Mouse (Mus musculus) small intestine, adult 2 months (tissue): ENCODE measurements around the gene Dhrs3.
A peak's percentile ranks its signal among the peaks of the same experiment; 100 is the strongest.

ENCODE experiments used
- CTCF ChIP-seq: fragments of 200-500 bp; IDR thresholded peaks from 2 replicates; pipeline ENCODE4 v1.5.1; 2012; ENCODE audit warnings: low read depth, mild to moderate bottlenecking, control low read depth, inconsistent platforms, low read length, moderate library complexity, mixed read lengths; ENCODE audit not compliant: insufficient replicate concordance, insufficient read length; ENCODE audit errors: extremely low read depth
- POLR2A ChIP-seq: fragments of 200-500 bp; IDR thresholded peaks from 2 replicates; pipeline ENCODE4 v1.6.1; 2012; ENCODE audit warnings: low read depth, mild to moderate bottlenecking, control low read depth, inconsistent platforms, low read length, moderate library complexity

DNA sequence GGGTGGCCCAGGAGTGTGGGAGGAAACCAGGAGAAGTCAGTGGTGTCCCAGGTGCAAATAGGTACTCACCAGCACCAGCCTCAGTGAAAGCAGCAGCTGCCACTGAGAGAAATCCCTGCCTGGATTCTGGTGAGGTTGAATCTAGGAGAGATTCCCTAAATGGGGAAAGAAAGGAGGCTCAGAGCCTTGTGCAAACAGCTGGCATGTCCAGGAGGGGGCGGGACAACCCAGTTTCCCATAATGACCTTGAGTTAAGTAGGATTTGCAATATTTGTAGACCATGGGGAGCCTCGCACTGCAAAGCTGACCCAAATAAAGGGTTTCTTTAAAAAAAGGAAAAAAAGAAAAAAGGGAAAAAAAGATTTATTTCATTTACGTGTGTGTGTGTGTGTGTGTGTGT is 3.7 kb downstream of the Dhrs3 start:
- TF ChIP-seq CTCF (peak; percentile 52; the same call in 1 of the 2 replicates), POLR2A (no peak)
